Mouse (Mus musculus): ENCODE data around the gene 1700016D06Rik. TPM values are rescaled to one million over a fixed set of nuclear protein-coding genes. Genes with fewer than 3 reads are reported as not detected.

The 1700016D06Rik gene
- polyA plus RNA-seq, 1 experiment from 2014 or later: 0.32 TPM

DNA sequence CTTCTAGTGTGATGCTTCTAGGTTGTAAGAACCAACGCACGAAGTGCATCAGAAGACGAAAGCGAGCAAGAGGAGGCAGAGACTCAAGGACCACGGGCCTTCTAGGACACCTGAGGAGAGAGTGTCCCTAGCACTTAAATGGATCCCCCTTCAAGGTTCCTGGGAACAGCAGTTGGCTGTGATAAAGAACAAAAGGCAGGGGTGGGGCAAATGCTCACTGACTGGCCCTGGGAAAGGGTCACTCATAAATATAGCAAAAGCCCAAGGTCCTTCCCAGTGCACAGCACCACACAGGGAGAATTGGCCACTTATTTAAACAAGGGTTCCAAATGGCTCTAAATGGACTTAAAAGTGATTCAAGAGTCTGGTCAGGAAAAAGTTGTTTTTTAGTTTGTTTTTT lies 71.7 kb downstream of the 1700016D06Rik start:
- 85% methylated on average over 5 of the region's 5 CpGs for WGBS

DNA sequence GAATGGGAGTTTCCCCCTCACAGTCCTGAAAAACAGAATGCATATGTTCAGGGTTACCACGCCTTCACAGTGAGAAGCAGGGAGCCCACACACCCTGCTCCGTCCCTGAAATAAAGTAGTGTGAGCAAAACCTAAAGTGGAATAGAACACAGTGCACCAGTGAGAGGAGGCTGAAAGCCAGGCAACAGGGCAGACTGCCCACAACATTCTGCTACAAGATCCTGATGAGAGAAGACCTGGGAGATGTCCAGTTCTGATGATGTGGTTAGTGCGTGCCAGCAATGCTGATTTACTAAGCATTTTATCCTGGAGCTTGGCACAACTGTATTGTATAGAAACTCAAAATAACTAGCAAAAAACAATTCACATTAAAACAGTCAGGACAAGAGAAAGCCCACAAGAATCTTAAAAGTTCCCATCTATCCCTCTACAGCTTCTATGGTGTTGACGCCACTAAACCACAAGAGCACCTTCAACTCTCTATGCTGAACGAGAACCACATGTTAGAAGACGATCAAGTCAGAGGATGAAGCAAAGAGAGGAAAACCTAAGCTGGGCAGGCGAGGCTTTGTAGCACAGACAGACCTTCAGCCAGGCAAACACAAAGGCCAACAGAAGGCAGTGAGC lies 72.2 kb downstream of the 1700016D06Rik start:
- H3K36me3 ChIP-seq (ENCODE audit: control insufficient read depth, insufficient read depth): peaks cover 17% of the 10 kb centered on the region
- no peak for ATAC-seq

More for the DNA sequence above, 71.7 kb downstream of the 1700016D06Rik start:
- H3K36me3 ChIP-seq (ENCODE audit: control insufficient read depth, insufficient read depth): peaks cover 17% of the 10 kb centered on the region
- H3K27ac ChIP-seq (ENCODE audit: low read length): no peak overlapping the region
- H3K9me3 ChIP-seq (ENCODE audit: control insufficient read depth, low read length): no peaks in the 10 kb centered on the region
- no peak overlapping the region for H3K9ac ChIP-seq (replicated peaks; ENCODE audit: low read depth, low read length)
- no peak for ATAC-seq
- peaks cover 22% of the 10 kb centered on the region for H3K4me1 ChIP-seq (replicated peaks; ENCODE audit: control insufficient read depth, insufficient read depth, low read length)
- H3K4me3 ChIP-seq (replicated peaks; ENCODE audit: low read length): no peak overlapping the region
- H3K27me3 ChIP-seq (replicated peaks; ENCODE audit: control insufficient read depth, insufficient read depth, low read length): no peaks in the 10 kb centered on the region
- H3K4me2 ChIP-seq (ENCODE audit: low read length): no peak overlapping the region

DNA sequence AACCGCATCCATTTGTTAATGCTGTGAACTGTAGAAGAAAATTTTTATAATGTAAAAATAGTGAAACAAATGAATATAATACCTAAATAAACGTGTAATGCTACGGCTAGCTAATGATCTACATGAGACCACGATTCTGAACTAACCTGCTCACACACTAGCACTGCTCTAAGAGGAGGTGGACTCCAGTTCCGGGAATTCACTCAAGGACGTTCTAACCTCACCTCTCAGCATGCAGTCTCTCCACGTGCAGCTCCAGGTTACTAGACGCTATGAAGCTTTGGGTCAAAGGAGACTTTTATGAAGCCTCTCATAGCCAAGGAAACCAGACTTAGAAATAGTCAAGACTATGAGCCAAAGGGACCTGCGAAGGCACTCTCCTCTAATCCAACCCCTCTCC lies 73.1 kb downstream of the 1700016D06Rik start:
- Histone ChIP-seq H3K36me3 (ENCODE audit: control insufficient read depth, insufficient read depth) (peaks cover 17% of the 10 kb centered on the region), H3K27ac (ENCODE audit: low read length) (no peak overlapping the region), H3K4me2 (ENCODE audit: low read length) (no peak overlapping the region), H3K4me1 (replicated peaks; ENCODE audit: control insufficient read depth, insufficient read depth, low read length) (peaks cover 7% of the 10 kb centered on the region), H3K27me3 (replicated peaks; ENCODE audit: control insufficient read depth, insufficient read depth, low read length) (no peaks in the 10 kb centered on the region), H3K4me3 (replicated peaks; ENCODE audit: low read length) (no peak overlapping the region), H3K9ac (replicated peaks; ENCODE audit: low read depth, low read length) (no peak overlapping the region), H3K9me3 (ENCODE audit: control insufficient read depth, low read length) (no peaks in the 10 kb centered on the region)
- no peak for ATAC-seq
- 83% methylated on average over 9 of the region's 9 CpGs for WGBS

More for the DNA sequence above, 72.2 kb downstream of the 1700016D06Rik start:
- Histone ChIP-seq H3K27ac (ENCODE audit: low read length) (no peak overlapping the region), H3K4me2 (ENCODE audit: low read length) (no peak overlapping the region), H3K4me1 (replicated peaks; ENCODE audit: control insufficient read depth, insufficient read depth, low read length) (peaks cover 16% of the 10 kb centered on the region), H3K4me3 (replicated peaks; ENCODE audit: low read length) (no peak overlapping the region), H3K27me3 (replicated peaks; ENCODE audit: control insufficient read depth, insufficient read depth, low read length) (no peaks in the 10 kb centered on the region), H3K9ac (replicated peaks; ENCODE audit: low read depth, low read length) (no peak overlapping the region), H3K9me3 (ENCODE audit: control insufficient read depth, low read length) (no peaks in the 10 kb centered on the region)
- 76% methylated on average over 7 of the region's 7 CpGs for WGBS

DNA sequence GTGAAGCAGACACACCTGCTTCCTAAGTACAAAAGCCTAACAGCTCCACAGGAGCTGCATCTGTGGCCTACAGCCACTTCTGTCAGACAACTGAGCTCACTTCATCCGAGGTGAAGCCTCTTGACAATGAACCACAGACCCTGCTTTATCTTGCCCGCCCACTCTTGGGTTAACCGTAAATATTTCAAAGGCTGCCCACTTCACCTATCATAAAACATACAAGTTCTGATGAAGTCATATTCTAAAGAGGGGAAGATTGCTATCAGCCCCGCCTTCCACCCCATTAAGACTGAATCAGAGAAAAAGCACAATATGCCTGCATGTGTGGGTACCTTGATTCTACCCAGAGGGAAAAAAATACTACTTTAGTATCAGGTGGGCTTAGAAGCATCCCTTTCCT lies 75.8 kb downstream of the 1700016D06Rik start:
- no peak for ATAC-seq

DNA sequence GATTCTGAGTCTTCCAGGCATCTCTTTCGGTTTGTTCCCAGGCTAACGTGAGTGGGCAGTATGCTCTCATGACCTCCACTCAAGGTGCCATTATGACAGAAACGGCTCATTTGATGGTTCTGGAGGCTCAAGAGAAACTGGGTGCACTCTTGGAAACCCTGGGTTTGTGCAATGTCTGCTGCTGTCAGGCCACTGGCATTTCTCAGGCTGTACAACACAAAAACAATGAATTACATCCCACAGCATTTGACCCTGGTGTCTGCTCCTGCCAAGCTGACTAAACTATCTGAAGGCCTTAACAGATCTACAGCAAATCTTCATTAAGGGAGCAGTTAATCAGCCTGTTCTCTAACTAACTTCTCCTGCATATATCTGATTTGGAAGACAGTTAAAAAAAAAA lies 81.8 kb downstream of the 1700016D06Rik start:
- ATAC-seq: no peak

More for the DNA sequence above, 75.8 kb downstream of the 1700016D06Rik start:
- Histone ChIP-seq H3K9ac (replicated peaks; ENCODE audit: low read depth, low read length) (no peak overlapping the region), H3K27me3 (replicated peaks; ENCODE audit: control insufficient read depth, insufficient read depth, low read length) (no peaks in the 10 kb centered on the region), H3K4me1 (replicated peaks; ENCODE audit: control insufficient read depth, insufficient read depth, low read length) (peaks cover 3% of the 10 kb centered on the region; the same call in 1 of the 2 replicates), H3K9me3 (ENCODE audit: control insufficient read depth, low read length) (no peaks in the 10 kb centered on the region), H3K4me2 (ENCODE audit: low read length) (no peak overlapping the region), H3K36me3 (ENCODE audit: control insufficient read depth, insufficient read depth) (peaks cover 17% of the 10 kb centered on the region), H3K4me3 (replicated peaks; ENCODE audit: low read length) (no peak overlapping the region), H3K27ac (ENCODE audit: low read length) (no peak overlapping the region)
- 89% methylated on average over 4 of the region's 4 CpGs for WGBS

DNA sequence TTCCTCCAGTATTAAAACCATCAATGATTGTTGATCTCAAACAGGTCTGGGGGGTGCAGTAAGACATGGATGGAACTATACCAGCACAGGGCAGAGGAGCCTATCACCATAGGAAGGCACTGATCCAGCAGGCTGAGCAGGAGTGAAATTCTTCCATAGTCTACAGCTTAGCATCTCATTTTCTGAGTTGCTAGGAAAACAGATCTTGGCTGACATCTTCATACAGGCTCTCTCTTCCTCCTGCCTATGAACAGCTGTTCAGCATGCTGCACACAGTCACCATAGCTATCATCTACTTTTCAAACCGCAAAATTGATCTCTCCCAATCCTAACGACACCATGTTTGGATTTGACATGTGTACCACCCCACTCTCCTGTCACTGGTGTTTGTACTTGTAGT lies 82.8 kb downstream of the 1700016D06Rik start:
- no peak overlapping the region for H3K27ac ChIP-seq (ENCODE audit: low read length)
- no peaks in the 10 kb centered on the region for H3K27me3 ChIP-seq (replicated peaks; ENCODE audit: control insufficient read depth, insufficient read depth, low read length)
- 0 out of 2 replicates have a peak, but pooled peaks cover 7% of the 10 kb centered on the region for H3K4me1 ChIP-seq (replicated peaks; ENCODE audit: control insufficient read depth, insufficient read depth, low read length)
- H3K9me3 ChIP-seq (ENCODE audit: control insufficient read depth, low read length): no peaks in the 10 kb centered on the region
- WGBS: 66% methylated on average over 2 of the region's 2 CpGs
- no peak overlapping the region for H3K4me3 ChIP-seq (replicated peaks; ENCODE audit: low read length)
- H3K9ac ChIP-seq (replicated peaks; ENCODE audit: low read depth, low read length): no peak overlapping the region
- ATAC-seq: peak; percentile 31; the same call in 1 of the 2 replicates
- H3K36me3 ChIP-seq (ENCODE audit: control insufficient read depth, insufficient read depth): peaks cover 21% of the 10 kb centered on the region; the same call in 1 of the 2 replicates
- no peak overlapping the region for H3K4me2 ChIP-seq (ENCODE audit: low read length)

More for the DNA sequence above, 81.8 kb downstream of the 1700016D06Rik start:
- H3K4me2 ChIP-seq (ENCODE audit: low read length): no peak overlapping the region
- 92% methylated on average over 3 of the region's 3 CpGs for WGBS
- H3K4me3 ChIP-seq (replicated peaks; ENCODE audit: low read length): no peak overlapping the region
- no peaks in the 10 kb centered on the region for H3K27me3 ChIP-seq (replicated peaks; ENCODE audit: control insufficient read depth, insufficient read depth, low read length)
- H3K9ac ChIP-seq (replicated peaks; ENCODE audit: low read depth, low read length): no peak overlapping the region
- H3K36me3 ChIP-seq (ENCODE audit: control insufficient read depth, insufficient read depth): peaks cover 21% of the 10 kb centered on the region; the same call in 1 of the 2 replicates
- no peak overlapping the region for H3K27ac ChIP-seq (ENCODE audit: low read length)
- no peaks in the 10 kb centered on the region for H3K9me3 ChIP-seq (ENCODE audit: control insufficient read depth, low read length)
- 0 out of 2 replicates have a peak, but pooled peaks cover 7% of the 10 kb centered on the region for H3K4me1 ChIP-seq (replicated peaks; ENCODE audit: control insufficient read depth, insufficient read depth, low read length)

DNA sequence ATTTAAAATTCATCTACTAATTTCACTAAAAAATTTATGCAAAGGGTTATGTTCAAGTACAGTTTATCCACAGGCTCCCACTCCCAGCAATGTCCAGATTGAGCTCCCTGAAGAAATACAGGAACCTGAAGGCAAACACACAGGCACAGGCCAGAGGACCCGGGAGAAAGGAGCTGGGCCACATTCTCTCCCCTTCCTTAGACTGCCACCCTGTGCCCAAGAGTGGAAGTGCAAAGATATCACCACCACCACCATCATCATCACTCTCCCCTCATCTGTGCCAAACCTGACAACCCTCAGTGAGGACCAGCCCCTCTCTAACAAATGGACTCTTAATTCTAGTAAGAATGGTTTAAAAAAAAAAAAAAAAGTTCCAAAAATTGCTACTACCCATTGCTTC lies 84.6 kb downstream of the 1700016D06Rik start:
- Histone ChIP-seq H3K9me3 (ENCODE audit: control insufficient read depth, low read length) (no peaks in the 10 kb centered on the region), H3K36me3 (ENCODE audit: control insufficient read depth, insufficient read depth) (peaks cover 32% of the 10 kb centered on the region), H3K27ac (ENCODE audit: low read length) (no peak overlapping the region), H3K4me3 (replicated peaks; ENCODE audit: low read length) (no peak overlapping the region), H3K4me1 (replicated peaks; ENCODE audit: control insufficient read depth, insufficient read depth, low read length) (0 out of 2 replicates have a peak, but pooled peaks cover 7% of the 10 kb centered on the region), H3K4me2 (ENCODE audit: low read length) (no peak overlapping the region), H3K27me3 (replicated peaks; ENCODE audit: control insufficient read depth, insufficient read depth, low read length) (no peaks in the 10 kb centered on the region), H3K9ac (replicated peaks; ENCODE audit: low read depth, low read length) (no peak overlapping the region)
- peak; percentile 45; the same call in 1 of the 2 replicates for ATAC-seq
- 0% methylated on average over 1 of the region's 1 CpGs for WGBS

DNA sequence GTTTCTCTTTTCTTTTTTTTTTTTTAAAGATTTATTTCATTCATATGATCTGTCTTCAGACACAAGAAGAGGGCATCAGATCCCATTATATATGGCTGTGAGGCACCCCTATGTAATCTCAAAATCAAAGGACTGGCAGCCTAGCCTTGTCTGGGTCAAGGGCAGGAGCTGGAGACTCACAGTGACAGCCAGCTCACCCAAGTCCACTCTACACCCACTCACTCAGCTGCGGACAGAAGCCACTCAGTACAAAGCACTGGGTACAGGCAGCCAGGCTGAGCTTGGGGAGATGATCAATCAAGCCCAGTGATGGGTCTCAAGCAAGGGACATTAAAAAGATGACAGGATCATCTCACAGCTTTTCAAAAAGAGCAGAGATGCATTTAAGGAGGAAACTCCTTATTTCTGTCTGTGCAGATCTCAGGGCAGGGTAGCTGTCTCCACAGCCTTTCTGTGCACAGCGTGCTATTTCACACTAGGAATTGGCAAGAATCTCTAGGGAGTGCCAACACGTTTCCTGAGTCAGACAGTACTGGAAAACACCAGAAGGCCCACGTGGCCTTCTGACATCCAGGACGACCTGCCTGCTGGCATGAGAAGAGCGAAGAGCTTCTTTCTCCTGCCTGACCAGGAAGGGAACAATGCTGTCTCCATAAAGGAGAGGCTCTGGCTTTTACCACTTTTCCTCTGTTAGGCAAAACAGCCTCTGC lies 86.6 kb downstream of the 1700016D06Rik start:
- H3K27me3 ChIP-seq (replicated peaks; ENCODE audit: control insufficient read depth, insufficient read depth, low read length): no peaks in the 10 kb centered on the region
- 0 out of 2 replicates have a peak, but pooled peaks cover 7% of the 10 kb centered on the region for H3K4me1 ChIP-seq (replicated peaks; ENCODE audit: control insufficient read depth, insufficient read depth, low read length)
- H3K27ac ChIP-seq (ENCODE audit: low read length): no peak overlapping the region
- no peak overlapping the region for H3K4me3 ChIP-seq (replicated peaks; ENCODE audit: low read length)
- ATAC-seq: no peak
- H3K4me2 ChIP-seq (ENCODE audit: low read length): no peak overlapping the region
- 73% methylated on average over 6 of the region's 6 CpGs for WGBS
- H3K9me3 ChIP-seq (ENCODE audit: control insufficient read depth, low read length): no peaks in the 10 kb centered on the region
- no peak overlapping the region for H3K9ac ChIP-seq (replicated peaks; ENCODE audit: low read depth, low read length)
- H3K36me3 ChIP-seq (ENCODE audit: control insufficient read depth, insufficient read depth): peaks cover 29% of the 10 kb centered on the region

DNA sequence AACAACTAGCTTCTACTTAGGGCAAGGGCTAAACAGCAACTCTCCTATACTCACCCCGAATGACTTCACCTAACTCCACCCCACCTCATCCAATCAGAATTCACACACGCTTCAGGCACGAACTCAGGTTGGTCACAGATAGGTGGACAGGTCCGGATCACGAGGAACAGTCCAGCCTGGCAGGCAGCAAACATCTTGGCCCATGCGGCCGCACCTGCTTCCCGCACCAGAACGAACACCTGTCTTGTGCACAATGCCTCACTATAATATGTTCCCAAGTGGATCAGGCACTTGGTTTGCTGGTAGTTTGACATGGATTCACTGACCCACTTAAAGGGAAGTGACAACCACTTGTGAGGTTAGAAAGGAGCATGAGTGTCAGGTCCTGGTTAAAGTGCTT lies 92.0 kb downstream of the 1700016D06Rik start:
- H3K27me3 ChIP-seq (replicated peaks; ENCODE audit: control insufficient read depth, insufficient read depth, low read length): no peaks in the 10 kb centered on the region
- no peak overlapping the region for H3K27ac ChIP-seq (ENCODE audit: low read length)
- H3K4me3 ChIP-seq (replicated peaks; ENCODE audit: low read length): no peak overlapping the region
- H3K4me1 ChIP-seq (replicated peaks; ENCODE audit: control insufficient read depth, insufficient read depth, low read length): no peaks in the 10 kb centered on the region
- WGBS: 97% methylated on average over 9 of the region's 9 CpGs
- no peak overlapping the region for H3K4me2 ChIP-seq (ENCODE audit: low read length)
- no peak overlapping the region for H3K9ac ChIP-seq (replicated peaks; ENCODE audit: low read depth, low read length)
- peaks cover 16% of the 10 kb centered on the region for H3K36me3 ChIP-seq (ENCODE audit: control insufficient read depth, insufficient read depth)
- no peaks in the 10 kb centered on the region for H3K9me3 ChIP-seq (ENCODE audit: control insufficient read depth, low read length)
- ATAC-seq: no peak
